Mouse (Mus musculus): ENCODE results near the gene Zbtb43.

GRCm38 (mm10) chr2:33456696-33457095, 11.7 kb downstream of the Zbtb43 start:
- TF ChIP-seq CTCF (IDR thresholded peaks at IDR 0.05; ENCODE audit: low read depth, low read length): no peak
- TF ChIP-seq POLR2A (IDR thresholded peaks at IDR 0.05; ENCODE audit: borderline replicate concordance, low read depth, low read length): no peak

Measured in bone marrow macrophage, adult 2 months (primary cell).